Mouse (Mus musculus) midbrain, embryonic 11.5 days (tissue): ENCODE measurements around the gene Fam187b. TPM values are rescaled to one million over a fixed set of nuclear protein-coding genes. Genes with fewer than 3 reads are reported as not detected.
"Not testable (repeated sequence)": the region's sequence is repeated elsewhere in the genome, so short reads cannot be mapped to it uniquely, and the experiment has no call there.

Experiments used
- ATAC-seq: fragments of 200-750 bp; cut with Nextera tagmentation; 2 replicates; pipeline ENCODE4 v1.8.0; 2017; ENCODE audit warnings: moderate TSS enrichment, moderate library complexity; ENCODE audit not compliant: low FRiP score
- DNase-seq: peaks from one replicate; pipeline ENCODE4 v3.0.0; 2015; ENCODE audit warnings: low spot score; ENCODE audit errors: missing footprints
- H3K27ac ChIP-seq: fragments of 300-500 bp; sonication (generic); 2 replicates; pipeline ENCODE4 v1.5.1; 2014; ENCODE audit warnings: low read depth, low read length
- H3K27me3 ChIP-seq: fragments of 300-500 bp; sonication (generic); 2 replicates; pipeline ENCODE4 v1.6.1; 2014; ENCODE audit warnings: mild to moderate bottlenecking, low read length, moderate library complexity, mixed read lengths; ENCODE audit not compliant: control insufficient read depth, insufficient read depth
- H3K36me3 ChIP-seq: fragments of 300-500 bp; sonication (generic); 2 replicates; pipeline ENCODE4 v1.6.1; 2014; ENCODE audit warnings: mild to moderate bottlenecking, low read length, moderate library complexity, mixed read lengths; ENCODE audit not compliant: control insufficient read depth, insufficient read depth
- H3K4me1 ChIP-seq: fragments of 300-500 bp; sonication (generic); 2 replicates; pipeline ENCODE4 v1.6.1; 2014; ENCODE audit warnings: low read length; ENCODE audit not compliant: control insufficient read depth, insufficient read depth
- H3K4me2 ChIP-seq: fragments of 300-500 bp; sonication (generic); 2 replicates; pipeline ENCODE4 v1.6.1; 2014; ENCODE audit warnings: mild to moderate bottlenecking, moderate library complexity
- H3K4me3 ChIP-seq: fragments of 300-500 bp; sonication (generic); 2 replicates; pipeline ENCODE4 v1.5.1; 2014; ENCODE audit warnings: low read depth, low read length
- H3K9ac ChIP-seq: fragments of 300-500 bp; sonication (generic); 2 replicates; pipeline ENCODE4 v1.6.1; 2014; ENCODE audit warnings: low read length
- H3K9me3 ChIP-seq: fragments of 300-500 bp; sonication (generic); 2 replicates; pipeline ENCODE4 v1.6.1; 2016; ENCODE audit warnings: low read length; ENCODE audit not compliant: control insufficient read depth
- WGBS: fragments of 180-500 bp; shearing (Covaris S2); extraction: QIAGEN DNeasy Blood & Tissue Kit; methylation state at CpG from one replicate; pipeline ENCODE4 v1.1.7; 2014; 5-methylcytosine and 5-hydroxymethylcytosine counted together
- polyA plus RNA-seq: library from polyadenylated mRNA; unstranded; fragments of >200 nt; fragmentation: Nextera tagmentation; extraction: Ambion mirVana; gene quantifications from 2 replicates; pipeline ENCODE4 v1.2.1, GENCODE M21; 2014

Gene Fam187b
- polyA plus RNA-seq, 1 experiment from 2014 or later = 0.25 TPM

GRCm38 (mm10) chr7:30945466-30945865 lies 28.1 kb upstream of the Fam187b start:
- H3K4me3 ChIP-seq, H3K27ac ChIP-seq, H3K4me2 ChIP-seq, H3K4me1 ChIP-seq, H3K9me3 ChIP-seq, H3K36me3 ChIP-seq, H3K9ac ChIP-seq, DNase-seq, ATAC-seq, H3K27me3 ChIP-seq: not testable (repeated sequence)
- WGBS = 91% methylated on average over 7 of the region's 7 CpGs

- DNase-seq (peak; percentile 73), ATAC-seq (0 out of 2 replicates have a peak, but pooled peaks have one; percentile 19)
- Histone ChIP-seq H3K27me3 (no peaks in the 10 kb centered on the region), H3K27ac (no peak overlapping the region), H3K9me3 (no peaks in the 10 kb centered on the region), H3K4me3 (no peak overlapping the region), H3K9ac (no peak overlapping the region), H3K36me3 (peaks cover 3% of the 10 kb centered on the region), H3K4me1 (no peaks in the 10 kb centered on the region), H3K4me2 (no peak overlapping the region)
- WGBS = 96% methylated on average over 7 of the region's 7 CpGs
Observed at GRCm38 (mm10) chr7:30945876-30946275, 27.7 kb upstream of the Fam187b start.

GRCm38 (mm10) chr7:30949902-30950301 lies 23.7 kb upstream of the Fam187b start:
- H3K4me2 ChIP-seq, ATAC-seq, DNase-seq, H3K9ac ChIP-seq, H3K27ac ChIP-seq, H3K27me3 ChIP-seq, H3K4me1 ChIP-seq, H3K9me3 ChIP-seq, H3K4me3 ChIP-seq: not testable (repeated sequence)
- H3K36me3 ChIP-seq = peaks cover 14% of the 10 kb centered on the region
- 88% methylated on average over 3 of the region's 3 CpGs for WGBS

- Histone ChIP-seq H3K4me2 (no peak overlapping the region), H3K27ac (no peak overlapping the region), H3K9ac (no peak overlapping the region), H3K9me3 (no peaks in the 10 kb centered on the region), H3K4me3 (no peak overlapping the region), H3K36me3 (peaks cover 15% of the 10 kb centered on the region), H3K4me1 (peaks cover 8% of the 10 kb centered on the region), H3K27me3 (no peaks in the 10 kb centered on the region)
- ATAC-seq (no peak), DNase-seq (peak; percentile 68)
- WGBS = 94% methylated on average over 16 of the region's 16 CpGs
Observed at GRCm38 (mm10) chr7:30952441-30953265, 20.9 kb upstream of the Fam187b start.

- peaks cover 15% of the 10 kb centered on the region for H3K4me1 ChIP-seq
- H3K4me2 ChIP-seq = no peak overlapping the region
- 93% methylated on average over 6 of the region's 6 CpGs for WGBS
- H3K4me3 ChIP-seq = no peak overlapping the region
- H3K27ac ChIP-seq = no peak overlapping the region
- H3K36me3 ChIP-seq = peaks cover 15% of the 10 kb centered on the region
- DNase-seq (peak; percentile 72), ATAC-seq (no peak)
- no peaks in the 10 kb centered on the region for H3K27me3 ChIP-seq
- no peaks in the 10 kb centered on the region for H3K9me3 ChIP-seq
- H3K9ac ChIP-seq = no peak overlapping the region
Observed at GRCm38 (mm10) chr7:30953459-30953858, 20.1 kb upstream of the Fam187b start.

GRCm38 (mm10) chr7:30954036-30954435 lies 19.6 kb upstream of the Fam187b start:
- Histone ChIP-seq H3K4me2 (no peak overlapping the region), H3K4me3 (no peak overlapping the region), H3K4me1 (peaks cover 18% of the 10 kb centered on the region), H3K27me3 (no peaks in the 10 kb centered on the region), H3K9me3 (no peaks in the 10 kb centered on the region), H3K36me3 (peaks cover 12% of the 10 kb centered on the region), H3K9ac (no peak overlapping the region), H3K27ac (no peak overlapping the region)
- DNase-seq = peak; percentile 76
- WGBS = 86% methylated on average over 3 of the region's 3 CpGs
- ATAC-seq = no peak

GRCm38 (mm10) chr7:30954971-30955520 lies 18.5 kb upstream of the Fam187b start:
- no peak overlapping the region for H3K27ac ChIP-seq
- peaks cover 15% of the 10 kb centered on the region for H3K36me3 ChIP-seq

GRCm38 (mm10) chr7:30955584-30956356 lies 17.8 kb upstream of the Fam187b start:
- H3K27me3 ChIP-seq = no peaks in the 10 kb centered on the region
- peaks cover 15% of the 10 kb centered on the region for H3K36me3 ChIP-seq
- DNase-seq (peak; percentile 98), ATAC-seq (peak; percentile 76)
- peaks cover 18% of the 10 kb centered on the region for H3K4me1 ChIP-seq
- H3K9ac ChIP-seq = peak overlapping the region; percentile 99
- peak overlapping the region; percentile 80 for H3K4me2 ChIP-seq
- peak overlapping the region; percentile 95 for H3K27ac ChIP-seq
- peak overlapping the region; percentile 95 for H3K4me3 ChIP-seq
- H3K9me3 ChIP-seq = no peaks in the 10 kb centered on the region
- WGBS = under 1% methylated on average over 63 of the region's 64 CpGs

More at GRCm38 (mm10) chr7:30954971-30955520, 18.5 kb upstream of the Fam187b start:
- Histone ChIP-seq H3K4me2 (peak overlapping the region; percentile 80), H3K27me3 (no peaks in the 10 kb centered on the region), H3K4me1 (peaks cover 18% of the 10 kb centered on the region), H3K4me3 (peak overlapping the region; percentile 95), H3K9me3 (no peaks in the 10 kb centered on the region), H3K9ac (no peak overlapping the region)
- DNase-seq (no peak), ATAC-seq (no peak)
- 86% methylated on average over 12 of the region's 12 CpGs for WGBS
